Mouse (Mus musculus) hindbrain, embryonic 13.5 days (tissue): ENCODE data around the gene Myh3. TPM values are rescaled to one million over a fixed set of nuclear protein-coding genes. Genes with fewer than 3 reads are reported as not detected.

Source experiments
- ATAC-seq: fragments of 200-750 bp; cut with Nextera tagmentation; 2 replicates; pipeline ENCODE4 v1.8.0; 2017; ENCODE audit warnings: moderate TSS enrichment; ENCODE audit not compliant: low FRiP score
- H3K27ac ChIP-seq: fragments of 300-500 bp; sonication (generic); 2 replicates; pipeline ENCODE4 v1.5.1; 2015; ENCODE audit warnings: inconsistent platforms, mild to moderate bottlenecking, moderate library complexity
- H3K27me3 ChIP-seq: fragments of 300-500 bp; sonication (generic); 2 replicates; pipeline ENCODE4 v1.6.1; 2015; ENCODE audit warnings: mild to moderate bottlenecking, inconsistent platforms
- H3K36me3 ChIP-seq: fragments of 300-500 bp; sonication (generic); 2 replicates; pipeline ENCODE4 v1.6.1; 2015; ENCODE audit warnings: mild to moderate bottlenecking, inconsistent platforms
- H3K4me1 ChIP-seq: fragments of 300-500 bp; sonication (generic); replicated peaks from 2 replicates; pipeline ENCODE4 v1.6.1; 2015; ENCODE audit warnings: inconsistent platforms
- H3K4me2 ChIP-seq: fragments of 300-500 bp; sonication (generic); 2 replicates; pipeline ENCODE4 v1.6.1; 2015; ENCODE audit warnings: inconsistent platforms, mild to moderate bottlenecking, moderate library complexity
- H3K4me3 ChIP-seq: fragments of 300-500 bp; sonication (generic); 2 replicates; pipeline ENCODE4 v1.5.1; 2015; ENCODE audit warnings: mild to moderate bottlenecking, inconsistent platforms
- H3K9ac ChIP-seq: fragments of 300-500 bp; sonication (generic); 2 replicates; pipeline ENCODE4 v1.6.1; 2015; ENCODE audit warnings: mild to moderate bottlenecking, inconsistent platforms
- H3K9me3 ChIP-seq: fragments of 300-500 bp; sonication (generic); 2 replicates; pipeline ENCODE4 v1.6.1; 2016; ENCODE audit warnings: inconsistent platforms
- WGBS: fragments of 180-500 bp; shearing (Covaris S2); methylation state at CpG from one replicate; pipeline ENCODE4 v1.1.7; 2015; 5-methylcytosine and 5-hydroxymethylcytosine counted together
- polyA plus RNA-seq: library from polyadenylated mRNA; unstranded; fragments of >200 nt; fragmentation: Nextera tagmentation; extraction: Ambion mirVana; gene quantifications from 2 replicates; pipeline ENCODE4 v1.2.1, GENCODE M21; 2015

Myh3 gene
- polyA plus RNA-seq, 1 experiment from 2014 or later = 1.8 TPM

- 96% methylated on average over 2 of the region's 2 CpGs for WGBS
- H3K27ac ChIP-seq = no peak overlapping the region
- no peak for ATAC-seq
Measured at GRCm38 (mm10) chr11:67135532-67135931, 57.4 kb downstream of the Myh3 start.

GRCm38 (mm10) chr11:67139556-67139955, 61.5 kb downstream of the Myh3 start:
- H3K36me3 ChIP-seq = no peaks in the 10 kb centered on the region
- 0 out of 2 replicates have a peak, but pooled peaks cover 2% of the 10 kb centered on the region for H3K27me3 ChIP-seq
- no peak overlapping the region for H3K4me3 ChIP-seq
- no peak for ATAC-seq
- no peaks in the 10 kb centered on the region for H3K4me1 ChIP-seq
- no peak overlapping the region for H3K4me2 ChIP-seq
- H3K9ac ChIP-seq = no peak overlapping the region
- WGBS = 89% methylated on average over 8 of the region's 8 CpGs
- no peak overlapping the region for H3K27ac ChIP-seq
- no peaks in the 10 kb centered on the region for H3K9me3 ChIP-seq

More at GRCm38 (mm10) chr11:67135532-67135931, 57.4 kb downstream of the Myh3 start:
- H3K4me3 ChIP-seq = no peak overlapping the region
- H3K27me3 ChIP-seq = 0 out of 2 replicates have a peak, but pooled peaks cover 2% of the 10 kb centered on the region
- no peaks in the 10 kb centered on the region for H3K36me3 ChIP-seq
- H3K4me1 ChIP-seq = no peaks in the 10 kb centered on the region
- no peak overlapping the region for H3K4me2 ChIP-seq
- H3K9ac ChIP-seq = no peak overlapping the region
- no peaks in the 10 kb centered on the region for H3K9me3 ChIP-seq

DNA sequence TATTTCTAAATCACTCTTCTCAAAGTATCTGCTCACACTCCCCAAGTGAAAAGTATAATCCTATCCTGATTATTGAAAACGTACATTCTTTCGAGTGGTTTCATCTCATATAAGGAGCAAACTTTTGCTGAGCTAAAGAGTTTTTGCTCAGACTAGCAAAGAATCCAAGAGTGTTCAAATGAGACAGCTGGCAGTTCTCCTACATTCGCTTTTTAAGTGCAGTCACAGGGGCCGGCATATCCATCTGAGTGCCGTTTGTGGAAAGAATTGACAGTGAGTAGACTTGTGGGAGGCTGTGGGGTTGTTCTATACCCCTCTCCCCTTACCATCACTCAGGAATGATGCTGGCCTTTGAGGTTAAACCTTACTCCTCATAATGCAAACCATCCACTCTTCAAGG, 62.1 kb downstream of the Myh3 start:
- H3K4me3 ChIP-seq = no peak overlapping the region
- 0 out of 2 replicates have a peak, but pooled peaks cover 2% of the 10 kb centered on the region for H3K27me3 ChIP-seq
- H3K9ac ChIP-seq = no peak overlapping the region
- WGBS = 91% methylated on average over 5 of the region's 5 CpGs
- no peak overlapping the region for H3K4me2 ChIP-seq
- H3K36me3 ChIP-seq = no peaks in the 10 kb centered on the region
- H3K27ac ChIP-seq = no peak overlapping the region
- ATAC-seq = no peak
- no peaks in the 10 kb centered on the region for H3K9me3 ChIP-seq
- no peaks in the 10 kb centered on the region for H3K4me1 ChIP-seq

DNA sequence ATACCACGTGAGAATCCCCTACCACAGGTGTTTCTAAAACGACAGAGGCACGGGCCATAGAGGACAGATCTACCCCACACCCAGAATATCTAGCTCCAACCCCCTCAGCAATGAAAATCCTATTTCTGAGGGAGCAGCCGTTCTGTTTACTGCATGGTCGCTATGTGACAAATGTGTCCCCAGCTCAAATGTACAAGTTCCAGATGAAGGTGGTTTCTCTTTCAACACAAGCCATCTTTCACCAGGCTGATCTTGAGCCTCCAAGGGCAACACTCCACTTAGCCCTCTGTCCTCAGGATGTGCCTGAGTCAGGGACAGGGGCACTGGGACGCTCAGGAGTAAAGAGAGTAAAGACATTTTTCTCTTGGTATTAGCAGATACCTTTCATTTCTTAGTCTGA, 62.9 kb downstream of the Myh3 start:
- H3K27me3 ChIP-seq = 0 out of 2 replicates have a peak, but pooled peaks cover 2% of the 10 kb centered on the region
- no peak overlapping the region for H3K4me2 ChIP-seq
- H3K36me3 ChIP-seq = no peaks in the 10 kb centered on the region
- no peak overlapping the region for H3K4me3 ChIP-seq
- H3K9ac ChIP-seq = no peak overlapping the region
- H3K27ac ChIP-seq = no peak overlapping the region
- no peak for ATAC-seq
- H3K4me1 ChIP-seq = no peaks in the 10 kb centered on the region
- 85% methylated on average over 6 of the region's 6 CpGs for WGBS
- H3K9me3 ChIP-seq = no peaks in the 10 kb centered on the region

DNA sequence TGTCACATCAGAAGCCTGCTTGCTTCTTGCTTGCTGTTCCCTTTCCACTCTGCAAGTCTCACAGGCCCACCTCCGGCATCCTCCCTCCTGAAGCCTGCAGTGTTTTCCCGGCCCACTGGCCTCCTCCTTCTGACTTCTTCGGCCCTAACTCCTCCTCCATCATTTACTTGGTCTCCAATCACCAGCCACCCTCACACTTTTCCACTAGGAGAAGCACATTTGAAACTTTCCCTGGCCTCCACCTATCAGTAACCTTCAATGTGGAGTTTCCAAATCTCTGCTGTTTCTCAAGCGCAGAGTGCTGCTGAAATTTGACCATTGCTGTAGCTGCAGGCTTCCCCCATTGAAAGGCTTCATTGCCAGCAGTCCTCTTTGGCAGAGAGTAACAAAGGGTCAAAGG, 63.9 kb downstream of the Myh3 start:
- H3K36me3 ChIP-seq = no peaks in the 10 kb centered on the region
- H3K9ac ChIP-seq = no peak overlapping the region
- H3K4me3 ChIP-seq = no peak overlapping the region
- no peak overlapping the region for H3K27ac ChIP-seq
- no peak overlapping the region for H3K4me2 ChIP-seq
- no peaks in the 10 kb centered on the region for H3K9me3 ChIP-seq
- H3K4me1 ChIP-seq = no peaks in the 10 kb centered on the region
- ATAC-seq = no peak
- WGBS = 61% methylated on average over 4 of the region's 4 CpGs
- 0 out of 2 replicates have a peak, but pooled peaks cover 2% of the 10 kb centered on the region for H3K27me3 ChIP-seq

DNA sequence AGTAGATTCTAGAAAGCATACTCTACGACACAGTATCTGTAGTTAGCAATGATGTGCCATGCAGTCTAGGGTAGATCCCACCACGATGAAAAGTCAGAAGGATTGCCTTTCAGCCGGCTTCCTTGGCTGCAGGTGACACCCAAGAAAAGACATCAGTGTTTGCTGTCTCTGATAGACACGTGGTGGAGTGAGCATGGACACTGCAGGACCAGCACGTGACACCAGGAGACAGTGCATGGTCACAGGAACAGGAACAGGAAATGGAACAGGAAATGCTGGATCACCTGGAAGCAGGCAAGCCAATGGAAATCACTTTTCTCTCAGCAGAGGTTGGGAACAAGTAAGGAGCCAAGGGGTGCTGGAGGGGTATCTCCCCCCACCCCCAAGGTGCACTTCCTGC, 65.0 kb downstream of the Myh3 start:
- no peaks in the 10 kb centered on the region for H3K4me1 ChIP-seq
- no peak overlapping the region for H3K4me2 ChIP-seq
- no peak for ATAC-seq
- no peaks in the 10 kb centered on the region for H3K36me3 ChIP-seq
- no peak overlapping the region for H3K27ac ChIP-seq
- H3K9me3 ChIP-seq = no peaks in the 10 kb centered on the region
- no peak overlapping the region for H3K4me3 ChIP-seq
- 0 out of 2 replicates have a peak, but pooled peaks cover 2% of the 10 kb centered on the region for H3K27me3 ChIP-seq
- no peak overlapping the region for H3K9ac ChIP-seq
- WGBS = 90% methylated on average over 5 of the region's 5 CpGs

GRCm38 (mm10) chr11:67143863-67144498, 65.9 kb downstream of the Myh3 start:
- 86% methylated on average over 4 of the region's 4 CpGs for WGBS

GRCm38 (mm10) chr11:67144559-67145265, 66.6 kb downstream of the Myh3 start:
- Histone ChIP-seq H3K36me3 (no peaks in the 10 kb centered on the region), H3K27ac (no peak overlapping the region), H3K9me3 (no peaks in the 10 kb centered on the region), H3K9ac (no peak overlapping the region), H3K4me1 (no peaks in the 10 kb centered on the region), H3K4me2 (no peak overlapping the region), H3K4me3 (no peak overlapping the region), H3K27me3 (no peaks in the 10 kb centered on the region)
- ATAC-seq = no peak
- 73% methylated on average over 6 of the region's 6 CpGs for WGBS

More at GRCm38 (mm10) chr11:67143863-67144498, 65.9 kb downstream of the Myh3 start:
- Histone ChIP-seq H3K9me3 (no peaks in the 10 kb centered on the region), H3K4me1 (no peaks in the 10 kb centered on the region), H3K9ac (no peak overlapping the region), H3K27ac (no peak overlapping the region), H3K36me3 (no peaks in the 10 kb centered on the region), H3K4me2 (no peak overlapping the region), H3K27me3 (no peaks in the 10 kb centered on the region), H3K4me3 (no peak overlapping the region)
- no peak for ATAC-seq

DNA sequence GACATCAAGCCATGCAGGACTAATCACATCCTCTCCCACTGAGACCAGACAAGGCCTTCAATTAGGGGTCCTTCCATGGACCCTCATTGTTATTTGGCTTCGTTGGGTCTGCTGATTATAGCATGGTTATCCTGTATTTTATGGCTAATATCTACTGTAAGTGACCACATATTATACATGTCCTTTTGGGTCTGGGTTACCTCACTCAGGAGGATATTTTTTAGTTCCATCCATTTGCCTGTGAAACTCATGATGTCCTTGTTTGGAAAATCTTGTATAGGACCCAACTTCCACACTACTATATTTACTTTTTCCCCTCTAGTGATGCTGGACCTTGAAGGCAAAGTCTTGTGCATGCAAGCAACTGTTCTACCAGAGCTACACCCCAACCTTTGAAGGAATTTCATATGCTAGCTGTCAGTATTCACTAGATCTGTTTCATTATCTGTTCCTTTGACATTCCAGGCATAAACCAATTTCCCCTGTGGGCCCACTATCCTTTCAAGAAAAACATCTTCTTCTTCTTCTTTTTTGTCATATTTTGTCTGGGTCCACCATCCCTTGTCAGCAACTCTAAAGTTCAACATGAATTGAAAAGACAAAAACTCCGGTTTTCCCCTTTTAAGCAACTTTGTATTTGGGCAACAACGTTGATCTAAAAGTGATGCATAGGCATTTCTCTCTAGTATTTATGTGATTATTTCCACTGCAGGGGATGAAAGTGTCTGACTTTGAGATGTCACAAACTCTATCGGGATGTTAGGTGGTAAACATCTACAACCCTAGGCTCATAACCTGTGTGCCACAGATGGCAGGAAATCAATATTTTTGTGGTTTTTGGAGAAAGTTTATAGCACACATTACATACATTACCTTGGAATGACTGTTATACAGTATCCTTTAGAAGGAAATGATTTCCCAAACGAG, 67.6 kb downstream of the Myh3 start:
- Histone ChIP-seq H3K9ac (no peak overlapping the region), H3K4me3 (no peak overlapping the region), H3K4me2 (no peak overlapping the region), H3K36me3 (no peaks in the 10 kb centered on the region), H3K27me3 (no peaks in the 10 kb centered on the region), H3K4me1 (no peaks in the 10 kb centered on the region), H3K9me3 (no peaks in the 10 kb centered on the region), H3K27ac (no peak overlapping the region)
- WGBS = 86% methylated on average over 5 of the region's 5 CpGs
- ATAC-seq = no peak

- no peaks in the 10 kb centered on the region for H3K4me1 ChIP-seq
- no peak overlapping the region for H3K27ac ChIP-seq
- no peak overlapping the region for H3K4me3 ChIP-seq
- no peak overlapping the region for H3K9ac ChIP-seq
- no peaks in the 10 kb centered on the region for H3K36me3 ChIP-seq
- H3K9me3 ChIP-seq = no peaks in the 10 kb centered on the region
- WGBS = 93% methylated on average over 4 of the region's 4 CpGs
- no peak for ATAC-seq
- H3K27me3 ChIP-seq = no peaks in the 10 kb centered on the region
- H3K4me2 ChIP-seq = no peak overlapping the region
Measured at GRCm38 (mm10) chr11:67146409-67147282, 68.5 kb downstream of the Myh3 start.

- Histone ChIP-seq H3K27ac (no peak overlapping the region), H3K4me2 (no peak overlapping the region), H3K9ac (no peak overlapping the region), H3K27me3 (no peaks in the 10 kb centered on the region), H3K4me1 (no peaks in the 10 kb centered on the region), H3K4me3 (no peak overlapping the region), H3K9me3 (no peaks in the 10 kb centered on the region), H3K36me3 (no peaks in the 10 kb centered on the region)
- WGBS = 94% methylated on average over 12 of the region's 12 CpGs
- ATAC-seq = no peak
Measured at GRCm38 (mm10) chr11:67147283-67147921, 69.3 kb downstream of the Myh3 start.
